Mouse (Mus musculus) G1E (cell line): ENCODE measurements at regions not wholly inside any gene's neighbourhood (a gene's known extent, or its start where the extent isn't known, plus 50 kb on each side); places are given as distances from the start of the nearest gene placed in this dataset.
"Not testable (repeated sequence)": the region's sequence is repeated elsewhere in the genome, so short reads cannot be mapped to it uniquely, and the experiment has no call there.

Experiments
- ATAC-seq: 2 replicates; pipeline ENCODE4 v1.8.0; 2016; ENCODE audit warnings: mild to moderate bottlenecking; ENCODE audit not compliant: insufficient number of reproducible peaks, poor library complexity, low FRiP score, severe bottlenecking; ENCODE audit errors: extremely low read depth
- DNase-seq: peaks from one replicate; pipeline ENCODE4 v3.0.0; 2012; ENCODE audit warnings: low spot score
- H3K27me3 ChIP-seq: 2 replicates; pipeline ENCODE4 v1.6.1; 2012; ENCODE audit warnings: mild to moderate bottlenecking, low read length, inconsistent platforms; ENCODE audit not compliant: insufficient read depth
- H3K36me3 ChIP-seq: replicated peaks from 2 replicates; pipeline ENCODE3; 2012; ENCODE audit warnings: mild to moderate bottlenecking, inconsistent platforms
- H3K4me1 ChIP-seq: 2 replicates; pipeline ENCODE4 v1.6.1; 2012; ENCODE audit warnings: low read depth, low read length, inconsistent platforms, mixed read lengths; ENCODE audit not compliant: insufficient read depth
- H3K4me3 ChIP-seq: 2 replicates; pipeline ENCODE4 v1.5.1; 2012; ENCODE audit warnings: low read depth, mild to moderate bottlenecking, inconsistent platforms, low read length, moderate library complexity, mixed read lengths
- H3K9me3 ChIP-seq: replicated peaks from 2 replicates; pipeline ENCODE4 v1.6.1; 2012; ENCODE audit warnings: inconsistent platforms
- CTCF ChIP-seq: IDR thresholded peaks from 2 replicates; pipeline ENCODE4 v1.5.1; 2012; ENCODE audit warnings: low read depth, low read length, inconsistent platforms, mixed read lengths
- GATA1 ChIP-seq: IDR thresholded peaks from 2 replicates; pipeline ENCODE4 v1.6.1; 2012; ENCODE audit warnings: borderline replicate concordance, low read length, inconsistent platforms, mixed read lengths
- GATA2 ChIP-seq: IDR thresholded peaks from 2 replicates; pipeline ENCODE4 v1.6.1; 2012; ENCODE audit warnings: low read depth, low read length, inconsistent platforms, borderline replicate concordance
- POLR2AphosphoS5 ChIP-seq: IDR thresholded peaks from 2 replicates; pipeline ENCODE4 v1.6.1; 2012; ENCODE audit warnings: low read depth, low read length, inconsistent platforms; ENCODE audit not compliant: insufficient replicate concordance
- TAL1 ChIP-seq: conservative IDR thresholded peaks from 2 replicates; pipeline ENCODE4 v1.6.1; 2012; ENCODE audit warnings: low read depth, low read length, inconsistent platforms, mixed read lengths

GRCm38 (mm10) chr13:85083742-85084141 is 105.5 kb upstream of the Ccnh start:
- no peaks in the 10 kb centered on the region for H3K9me3 ChIP-seq
- no peaks in the 10 kb centered on the region for H3K36me3 ChIP-seq
- no peak for DNase-seq
- no peak overlapping the region for H3K4me3 ChIP-seq
- no peaks in the 10 kb centered on the region for H3K4me1 ChIP-seq
- no peaks in the 10 kb centered on the region; the same call in 1 of the 2 replicates for H3K27me3 ChIP-seq
- ATAC-seq, result no peak
- TF ChIP-seq GATA2 (no peak), POLR2AphosphoS5 (no peak), CTCF (no peak), GATA1 (no peak), TAL1 (no peak)

- Histone ChIP-seq H3K9me3 (peaks cover 2% of the 10 kb centered on the region; the same call in 1 of the 2 replicates), H3K36me3 (no peaks in the 10 kb centered on the region), H3K4me3 (no peak overlapping the region), H3K4me1 (peaks cover 2% of the 10 kb centered on the region; the same call in 1 of the 2 replicates), H3K27me3 (peaks cover 12% of the 10 kb centered on the region)
- ATAC-seq (peak; percentile 85), DNase-seq (no peak)
- no peak for TF ChIP-seq GATA2
- peak; percentile 58 for TF ChIP-seq TAL1
These were observed 93.0 kb upstream of the Ccnh start for GRCm38 (mm10) chr13:85096174-85096573.

GRCm38 (mm10) chr13:85123309-85123708 is 65.9 kb upstream of the Ccnh start:
- H3K36me3 ChIP-seq, result no peaks in the 10 kb centered on the region
- DNase-seq (no peak), ATAC-seq (no peak)
- no peaks in the 10 kb centered on the region for H3K4me1 ChIP-seq
- no peaks in the 10 kb centered on the region for H3K9me3 ChIP-seq
- no peak overlapping the region for H3K4me3 ChIP-seq
- no peaks in the 10 kb centered on the region for H3K27me3 ChIP-seq
- TF ChIP-seq POLR2AphosphoS5 (no peak), GATA2 (no peak), TAL1 (no peak), CTCF (no peak), GATA1 (no peak)

- not testable (repeated sequence) for H3K4me3 ChIP-seq, H3K36me3 ChIP-seq, H3K4me1 ChIP-seq, DNase-seq, H3K27me3 ChIP-seq, H3K9me3 ChIP-seq
- peak; percentile 94 for ATAC-seq
These were observed 62.3 kb upstream of the Ccnh start for GRCm38 (mm10) chr13:85126573-85127547.

GRCm38 (mm10) chr13:85127548-85127925 is 61.7 kb upstream of the Ccnh start:
- Histone ChIP-seq H3K36me3 (no peaks in the 10 kb centered on the region), H3K4me3 (no peak overlapping the region), H3K27me3 (no peaks in the 10 kb centered on the region), H3K9me3 (no peaks in the 10 kb centered on the region), H3K4me1 (no peaks in the 10 kb centered on the region)
- DNase-seq, result no peak
- ATAC-seq, result no peak
- TF ChIP-seq GATA2 (no peak), CTCF (no peak), POLR2AphosphoS5 (no peak), TAL1 (no peak), GATA1 (no peak)
